Comparison of ENCODE assay signal across 19 mouse cellular contexts in genomic region chr3:30723179-30723578, GRCm38 (mm10). TPM values are rescaled to one million over a fixed set of nuclear protein-coding genes. Genes with fewer than 3 reads are reported as not detected.
DNase-seq lines count a peak whose midpoint lies in the region; ATAC-seq and TF ChIP-seq lines count a peak whose summit lies in the region.
"Had no signal": no experiment of that assay in that cellular context is flagged by ENCODE, and none has a peak within 500 bp of the region (broad histone marks: within the 10 kb centered on the region; RNA-seq: fewer than 3 reads in every experiment).

No protein-coding gene starts in this region.

- TF ChIP-seq CTCF in kidney, adult 2 months (conservative IDR thresholded peaks at IDR 0.05; ENCODE audit: insufficient read depth, insufficient read length, low read depth, low read length), result no peak
- TF ChIP-seq CTCF in midbrain, postnatal 0 days (IDR thresholded peaks at IDR 0.05), result no peak

- ATAC-seq in midbrain, postnatal 0 days (ENCODE audit: low FRiP score), result no peak
- ATAC-seq in midbrain, embryonic 11.5 days (ENCODE audit: low FRiP score), result no peak
- no peak for ATAC-seq in inflammation-experienced regulatory T-cells, adult 6 months
- ATAC-seq: forebrain, embryonic 15.5 days had no signal

- no peaks in the 10 kb centered on the region for H3K36me3 ChIP-seq in kidney, adult 2 months (ENCODE audit: control insufficient read depth, insufficient read depth, low read length)
- H3K36me3 ChIP-seq in midbrain, postnatal 0 days (ENCODE audit: insufficient read depth, low read length), result no peaks in the 10 kb centered on the region
- H3K36me3 ChIP-seq in midbrain, embryonic 11.5 days (ENCODE audit: control insufficient read depth, insufficient read depth, low read length), result no peaks in the 10 kb centered on the region
- H3K36me3 ChIP-seq: forebrain, embryonic 15.5 days had no signal

- WGBS in kidney, adult 2 months, result 64% methylated on average over 5 of the region's 5 CpGs
- 61% methylated on average over 5 of the region's 5 CpGs for WGBS in midbrain, postnatal 0 days
- 58% methylated on average over 5 of the region's 5 CpGs for WGBS in midbrain, embryonic 11.5 days

- H3K9ac ChIP-seq in midbrain, postnatal 0 days (replicated peaks; ENCODE audit: low read length, poor library complexity, severe bottlenecking), result no peak overlapping the region
- no peak overlapping the region for H3K9ac ChIP-seq in midbrain, embryonic 11.5 days (ENCODE audit: low read length)
- H3K9ac ChIP-seq: forebrain, embryonic 15.5 days had no signal

- H3K9me3 ChIP-seq in midbrain, postnatal 0 days (ENCODE audit: low read length), result no peaks in the 10 kb centered on the region
- H3K9me3 ChIP-seq in midbrain, embryonic 11.5 days (ENCODE audit: control insufficient read depth, low read length), result no peaks in the 10 kb centered on the region
- H3K9me3 ChIP-seq: forebrain, embryonic 15.5 days had no signal

- DNase-seq in cerebellum, adult 9-11 months, result peak; percentile 2
- no peak for DNase-seq in cerebellum, postnatal 4 days (ENCODE audit: low spot score in 2 of 2)
- DNase-seq in kidney, postnatal 10 days, result peak; percentile 48
- no peak for DNase-seq in kidney, adult 2 months
- DNase-seq in midbrain, postnatal 0 days (ENCODE audit: low spot score), result peak; percentile 38
- no peak for DNase-seq in midbrain, embryonic 11.5 days (ENCODE audit: low spot score, missing footprints)
- DNase-seq in urinary bladder, adult 18-20 months (ENCODE audit: low spot score in 2 of 2), result no peak
- DNase-seq: adrenal gland, adult 8-10 months; heart, adult 2 months; kidney, adult 18-20 months; spleen, adult 18-20 months had no signal

- no peak overlapping the region for H3K4me2 ChIP-seq in midbrain, postnatal 0 days (ENCODE audit: low read depth, low read length, poor library complexity, severe bottlenecking)
- no peak overlapping the region for H3K4me2 ChIP-seq in midbrain, embryonic 11.5 days
- H3K4me2 ChIP-seq: forebrain, embryonic 15.5 days had no signal

- H3K27ac ChIP-seq in kidney, adult 2 months (ENCODE audit: insufficient read depth, low read depth, low read length), result no peak overlapping the region
- no peak overlapping the region for H3K27ac ChIP-seq in midbrain, postnatal 0 days (ENCODE audit: low read depth, low read length)
- no peak overlapping the region for H3K27ac ChIP-seq in midbrain, embryonic 11.5 days (ENCODE audit: low read depth, low read length)
- H3K27ac ChIP-seq: forebrain, embryonic 15.5 days; heart, adult 2 months; stomach, postnatal 0 days had no signal

- H3K4me3 ChIP-seq in kidney, adult 2 months (ENCODE audit: insufficient read depth, low read depth, low read length), result no peak overlapping the region
- no peak overlapping the region for H3K4me3 ChIP-seq in midbrain, postnatal 0 days (ENCODE audit: low read depth, low read length)
- H3K4me3 ChIP-seq in midbrain, embryonic 11.5 days (ENCODE audit: low read depth, low read length), result no peak overlapping the region
- H3K4me3 ChIP-seq: forebrain, embryonic 15.5 days; heart, adult 2 months had no signal

- no peaks in the 10 kb centered on the region for H3K27me3 ChIP-seq in kidney, adult 2 months (replicated peaks; ENCODE audit: control insufficient read depth, insufficient read depth, low read length)
- H3K27me3 ChIP-seq in midbrain, postnatal 0 days (ENCODE audit: insufficient read depth, low read length), result no peaks in the 10 kb centered on the region
- H3K27me3 ChIP-seq in midbrain, embryonic 11.5 days (ENCODE audit: control insufficient read depth, insufficient read depth, low read length), result no peaks in the 10 kb centered on the region
- H3K27me3 ChIP-seq: forebrain, embryonic 15.5 days had no signal

- no peak for TF ChIP-seq POLR2A in kidney, adult 2 months (IDR thresholded peaks at IDR 0.05; ENCODE audit: low read depth, low read length)

- H3K4me1 ChIP-seq in kidney, adult 2 months (ENCODE audit: control insufficient read depth, insufficient read depth, low read length), result no peaks in the 10 kb centered on the region
- H3K4me1 ChIP-seq in midbrain, postnatal 0 days (ENCODE audit: insufficient read depth, low read length), result no peaks in the 10 kb centered on the region
- H3K4me1 ChIP-seq in midbrain, embryonic 11.5 days (ENCODE audit: control insufficient read depth, insufficient read depth, low read length), result no peaks in the 10 kb centered on the region
- H3K4me1 ChIP-seq: forebrain, embryonic 15.5 days had no signal

RNA-seq across cellular contexts. Expression of gene Samd7, which starts 22.9 kb away (rescaled TPM):
- not detected in 2 replicates for polyA plus RNA-seq in kidney, adult 2 months (2012; rRNA removed)
- 0.05 and 0.33 TPM in 2 replicates for total RNA-seq in midbrain, postnatal 0 days (2014; rRNA removed)
- polyA plus RNA-seq in midbrain, postnatal 0 days (2015; fragmentation: Nextera tagmentation; extraction: Ambion mirVana), result 0.17 and 0.26 TPM in 2 replicates
- not detected in 2 replicates for polyA plus RNA-seq in midbrain, embryonic 11.5 days (2014; fragmentation: Nextera tagmentation; extraction: Ambion mirVana)
- not detected for polyA plus RNA-seq in inflammation-experienced regulatory T-cells, adult 6 months (2017; shearing (Covaris generic))
- total RNA-seq: adrenal gland, adult 8-10 months; heart, adult 2 months; heart, postnatal 25 days; megakaryocyte, adult 5-6 weeks had no signal
- polyA plus RNA-seq: forebrain, embryonic 15.5 days; heart, adult 2 months; limb, embryonic 11.5 days; stomach, postnatal 0 days; urinary bladder, adult 2 months had no signal

RNA-seq across cellular contexts. Expression of gene Lrrc31, which starts 23.5 kb away (rescaled TPM):
- 8.6 and 8.8 TPM in 2 replicates for polyA plus RNA-seq in kidney, adult 2 months (2012; rRNA removed)
- total RNA-seq in midbrain, postnatal 0 days (2014; rRNA removed), result not detected in 2 replicates
- not detected in 2 replicates for polyA plus RNA-seq in midbrain, postnatal 0 days (2015; fragmentation: Nextera tagmentation; extraction: Ambion mirVana)
- polyA plus RNA-seq in midbrain, embryonic 11.5 days (2014; fragmentation: Nextera tagmentation; extraction: Ambion mirVana), result not detected in 2 replicates
- polyA plus RNA-seq in inflammation-experienced regulatory T-cells, adult 6 months (2017; shearing (Covaris generic)), result under 1 TPM in 1 of 3 experiments, not detected in 2; 0.09 TPM
- total RNA-seq: layer of hippocampus, postnatal 10 days; megakaryocyte, adult 5-6 weeks had no signal
- polyA plus RNA-seq: forebrain, embryonic 15.5 days had no signal

Comparison
In these comparisons a context has a peak if more than half of its experiments do, and no peak if none do; other contexts are left out.
1. DNase-seq: peak in cerebellum, adult 9-11 months (single experiment), kidney, postnatal 10 days (single experiment) and midbrain, postnatal 0 days (single experiment); none in cerebellum, postnatal 4 days (0 of 2), kidney, adult 2 months (single experiment), midbrain, embryonic 11.5 days (single experiment) and urinary bladder, adult 18-20 months (0 of 2).